Mouse (Mus musculus) heart, postnatal 25 days (tissue): ENCODE data around the gene Ikbip. TPM values are rescaled to one million over a fixed set of nuclear protein-coding genes. Genes with fewer than 3 reads are reported as not detected.

ENCODE experiments used
- DNase-seq: peaks from one replicate; pipeline ENCODE4 v3.0.0; 2022; ENCODE audit warnings: low spot score
- intact Hi-C: fragments of 180-260 bp; cut with DNase I; formaldehyde crosslinking; loops from one replicate; pipeline ENCODE4 v1.15.1; 2025
- total RNA-seq, 2 experiments: library from RNA; stranded (reverse); gene quantifications; 2 replicates each; pipeline ENCODE4 v1.2.3; 2021

Gene Ikbip
- total RNA-seq, 2 experiments from 2014 or later = 17.4 to 18.6 TPM

DNA sequence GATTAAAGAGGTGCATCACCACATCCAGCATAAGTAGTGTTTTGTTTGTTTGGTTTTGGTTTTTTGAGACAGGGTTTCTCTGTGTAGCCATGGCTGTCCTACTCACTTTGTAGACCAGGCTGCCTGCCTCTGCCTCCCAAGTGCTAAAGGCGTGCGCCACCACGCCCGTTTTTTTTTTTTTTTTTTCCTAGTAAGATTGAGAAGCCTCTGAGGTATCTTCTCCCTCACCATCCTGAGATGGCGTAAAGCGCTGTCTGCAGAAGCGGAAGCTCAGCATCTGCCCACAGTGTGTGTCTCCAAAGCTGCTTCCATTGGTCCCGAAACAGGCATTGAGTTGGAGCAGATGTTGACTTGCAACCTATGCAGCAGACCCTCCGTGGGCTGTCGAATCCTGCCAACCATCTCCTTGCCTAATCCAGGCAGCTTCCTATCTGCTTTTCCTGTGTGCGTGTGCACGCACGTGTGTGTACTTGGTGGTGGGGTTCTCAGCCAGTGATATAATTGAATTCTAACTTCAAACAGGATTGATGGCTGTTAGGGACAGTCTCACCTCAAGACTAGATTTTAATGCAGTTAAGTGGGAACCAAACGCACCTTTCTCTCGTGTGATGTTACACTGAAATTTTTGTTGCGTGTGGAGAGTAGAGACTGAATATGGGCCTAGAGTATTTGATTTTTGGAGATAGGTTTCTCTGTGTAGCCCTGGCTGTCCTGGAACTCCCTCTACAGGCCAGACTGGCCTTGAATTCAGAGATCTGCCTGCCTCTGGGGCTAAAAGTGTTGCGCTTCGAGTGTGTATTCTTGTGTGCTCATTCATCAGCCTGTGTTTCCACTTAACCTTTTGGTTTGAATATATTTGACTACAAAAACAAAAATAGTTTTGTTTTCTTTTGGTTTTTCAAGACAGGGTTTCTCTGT is 60.8 kb downstream of the Ikbip start:
- DNase-seq = no peak
- intact Hi-C loops = loop anchor here (5.0 kb wide), 2 partner anchors 61 to 411 kb away; partner anchors contain the start of genes Apaf1 and Ikbip

- intact Hi-C loops = no loop called here
- no peak for DNase-seq
Measured at GRCm38 (mm10) chr10:91145413-91145812, 62.7 kb downstream of the Ikbip start.

Other genes starting within 250 kb of the Ikbip start
- gene Apaf1, start 170 bp upstream of the Ikbip start, total RNA-seq = 1 to 10 TPM; 8.0 to 8.2 TPM
- gene Slc25a3, start 41.1 kb downstream of the Ikbip start, total RNA-seq = 1,000 to 10,000 TPM; 2,502 to 2,645 TPM
- gene Tmpo, start 98.4 kb downstream of the Ikbip start, total RNA-seq = 10 to 100 TPM; 40.1 to 45.7 TPM